Mouse (Mus musculus): ENCODE data around the gene Spcs1. TPM values are rescaled to one million over a fixed set of nuclear protein-coding genes. Genes with fewer than 3 reads are reported as not detected.

Spcs1 gene
- 255 and 262 TPM in 2 replicates for polyA plus RNA-seq (2016; fragmentation: Nextera tagmentation; extraction: Ambion mirVana)

GRCm38 (mm10) chr14:31001307-31002205 lies at the start of gene Spcs1, which contains the start of gene Glt8d1:
Spcs1 (minus strand) TSS chr14:31001672.
Glt8d1 (plus strand) TSS chr14:31001400.
- no peaks in the 10 kb centered on the region for H3K27me3 ChIP-seq (replicated peaks; ENCODE audit: low read depth, poor library complexity, severe bottlenecking)
- no peaks in the 10 kb centered on the region for H3K9me3 ChIP-seq
- peak within 1 kb of the TSS; percentile 97 for H3K4me3 ChIP-seq
- peak; percentile 88 for DNase-seq (ENCODE audit: low spot score)
- H3K4me1 ChIP-seq = peaks cover 19% of the 10 kb centered on the region
- peaks cover 28% of the 10 kb centered on the region for H3K36me3 ChIP-seq (replicated peaks)
- under 1% methylated on average over 84 of the region's 84 CpGs for WGBS
- peak within 1 kb of the TSS; percentile 97 for H3K27ac ChIP-seq (replicated peaks)

- no peak for DNase-seq (ENCODE audit: low spot score)
Measured at GRCm38 (mm10) chr14:31045817-31046216, 44.3 kb upstream of the Spcs1 start.

GRCm38 (mm10) chr14:31045296-31045695 lies 43.8 kb upstream of the Spcs1 start:
- peaks cover 100% of the 10 kb centered on the region for H3K36me3 ChIP-seq (replicated peaks)
- H3K4me3 ChIP-seq = no peak overlapping the region
- H3K27ac ChIP-seq (replicated peaks) = no peak overlapping the region
- H3K4me1 ChIP-seq = no peaks in the 10 kb centered on the region
- no peak for DNase-seq (ENCODE audit: low spot score)
- no peaks in the 10 kb centered on the region for H3K9me3 ChIP-seq
- H3K27me3 ChIP-seq (replicated peaks; ENCODE audit: low read depth, poor library complexity, severe bottlenecking) = no peaks in the 10 kb centered on the region
- WGBS = 93% methylated on average over 5 of the region's 5 CpGs

More at GRCm38 (mm10) chr14:31045817-31046216, 44.3 kb upstream of the Spcs1 start:
- H3K4me3 ChIP-seq = no peak overlapping the region
- H3K36me3 ChIP-seq (replicated peaks) = peaks cover 100% of the 10 kb centered on the region
- H3K27ac ChIP-seq (replicated peaks) = no peak overlapping the region
- H3K9me3 ChIP-seq = no peaks in the 10 kb centered on the region
- no peaks in the 10 kb centered on the region for H3K27me3 ChIP-seq (replicated peaks; ENCODE audit: low read depth, poor library complexity, severe bottlenecking)
- WGBS = 89% methylated on average over 1 of the region's 1 CpGs
- H3K4me1 ChIP-seq = no peaks in the 10 kb centered on the region

- H3K4me1 ChIP-seq = peaks cover 4% of the 10 kb centered on the region; the same call in 1 of the 2 replicates
- H3K27ac ChIP-seq (replicated peaks) = no peak overlapping the region
- H3K36me3 ChIP-seq (replicated peaks) = peaks cover 94% of the 10 kb centered on the region
- 80% methylated on average over 3 of the region's 3 CpGs for WGBS
- H3K4me3 ChIP-seq = no peak overlapping the region
- H3K9me3 ChIP-seq = no peaks in the 10 kb centered on the region
- H3K27me3 ChIP-seq (replicated peaks; ENCODE audit: low read depth, poor library complexity, severe bottlenecking) = no peaks in the 10 kb centered on the region
- DNase-seq (ENCODE audit: low spot score) = no peak
Measured at GRCm38 (mm10) chr14:31025785-31026184, 24.3 kb upstream of the Spcs1 start.

- H3K4me3 ChIP-seq = no peak overlapping the region
- no peak overlapping the region for H3K27ac ChIP-seq (replicated peaks)
- DNase-seq (ENCODE audit: low spot score) = no peak
- H3K27me3 ChIP-seq (replicated peaks; ENCODE audit: low read depth, poor library complexity, severe bottlenecking) = no peaks in the 10 kb centered on the region
- 72% methylated on average over 1 of the region's 1 CpGs for WGBS
- H3K36me3 ChIP-seq (replicated peaks) = peaks cover 65% of the 10 kb centered on the region
- H3K4me1 ChIP-seq = peaks cover 20% of the 10 kb centered on the region
- no peaks in the 10 kb centered on the region for H3K9me3 ChIP-seq
Measured at GRCm38 (mm10) chr14:31022579-31022978, 21.1 kb upstream of the Spcs1 start.

- peak; percentile 90 for DNase-seq (ENCODE audit: low spot score)
- Histone ChIP-seq H3K9me3 (no peaks in the 10 kb centered on the region), H3K27me3 (replicated peaks; ENCODE audit: low read depth, poor library complexity, severe bottlenecking) (no peaks in the 10 kb centered on the region), H3K36me3 (replicated peaks) (peaks cover 65% of the 10 kb centered on the region), H3K4me1 (peaks cover 33% of the 10 kb centered on the region), H3K27ac (replicated peaks) (peak overlapping the region; percentile 100), H3K4me3 (peak overlapping the region; percentile 89)
- 8% methylated on average over 56 of the region's 56 CpGs for WGBS
Measured at GRCm38 (mm10) chr14:31019331-31020205, 18.1 kb upstream of the Spcs1 start.

- peaks cover 65% of the 10 kb centered on the region for H3K36me3 ChIP-seq (replicated peaks)
Measured at GRCm38 (mm10) chr14:31018860-31019291, 17.4 kb upstream of the Spcs1 start, which contains the start of the genes Pbrm1 and Gnl3. Pbrm1 (plus strand) TSS chr14:31019138. Gnl3 (minus strand) TSS chr14:31019152.

GRCm38 (mm10) chr14:31017854-31018253 lies 16.4 kb upstream of the Spcs1 start:
- Histone ChIP-seq H3K27me3 (replicated peaks; ENCODE audit: low read depth, poor library complexity, severe bottlenecking) (no peaks in the 10 kb centered on the region), H3K27ac (replicated peaks) (peak overlapping the region; percentile 100), H3K9me3 (no peaks in the 10 kb centered on the region), H3K4me1 (peaks cover 33% of the 10 kb centered on the region), H3K36me3 (replicated peaks) (peaks cover 65% of the 10 kb centered on the region), H3K4me3 (peak overlapping the region; percentile 89)
- 0% methylated on average over 2 of the region's 2 CpGs for WGBS
- peak; percentile 49 for DNase-seq (ENCODE audit: low spot score)

More at GRCm38 (mm10) chr14:31018860-31019291, 17.4 kb upstream of the Spcs1 start, which contains the start of the genes Pbrm1 and Gnl3:
- DNase-seq (ENCODE audit: low spot score) = peak; percentile 98
- under 1% methylated on average over 53 of the region's 53 CpGs for WGBS
- no peaks in the 10 kb centered on the region for H3K9me3 ChIP-seq
- peaks cover 33% of the 10 kb centered on the region for H3K4me1 ChIP-seq
- no peaks in the 10 kb centered on the region for H3K27me3 ChIP-seq (replicated peaks; ENCODE audit: low read depth, poor library complexity, severe bottlenecking)
- H3K4me3 ChIP-seq = peak within 1 kb of the TSS; percentile 89
- H3K27ac ChIP-seq (replicated peaks) = peak within 1 kb of the TSS; percentile 100

GRCm38 (mm10) chr14:31016063-31016462 lies 14.6 kb upstream of the Spcs1 start:
- Histone ChIP-seq H3K4me3 (no peak overlapping the region), H3K4me1 (peaks cover 29% of the 10 kb centered on the region), H3K27ac (replicated peaks) (no peak overlapping the region), H3K36me3 (replicated peaks) (peaks cover 68% of the 10 kb centered on the region), H3K9me3 (no peaks in the 10 kb centered on the region), H3K27me3 (replicated peaks; ENCODE audit: low read depth, poor library complexity, severe bottlenecking) (no peaks in the 10 kb centered on the region)
- 86% methylated on average over 1 of the region's 1 CpGs for WGBS
- DNase-seq (ENCODE audit: low spot score) = no peak

GRCm38 (mm10) chr14:31013928-31014327 lies 12.5 kb upstream of the Spcs1 start:
- WGBS = 97% methylated on average over 2 of the region's 2 CpGs
- Histone ChIP-seq H3K36me3 (replicated peaks) (peaks cover 89% of the 10 kb centered on the region), H3K4me3 (no peak overlapping the region), H3K4me1 (peaks cover 20% of the 10 kb centered on the region), H3K27ac (replicated peaks) (no peak overlapping the region), H3K27me3 (replicated peaks; ENCODE audit: low read depth, poor library complexity, severe bottlenecking) (no peaks in the 10 kb centered on the region), H3K9me3 (no peaks in the 10 kb centered on the region)
- DNase-seq (ENCODE audit: low spot score) = no peak

GRCm38 (mm10) chr14:31011588-31011987 lies 10.1 kb upstream of the Spcs1 start:
- Histone ChIP-seq H3K27ac (replicated peaks) (no peak overlapping the region), H3K36me3 (replicated peaks) (peaks cover 96% of the 10 kb centered on the region), H3K9me3 (no peaks in the 10 kb centered on the region), H3K27me3 (replicated peaks; ENCODE audit: low read depth, poor library complexity, severe bottlenecking) (no peaks in the 10 kb centered on the region), H3K4me3 (no peak overlapping the region), H3K4me1 (peaks cover 3% of the 10 kb centered on the region; the same call in 1 of the 2 replicates)
- no peak for DNase-seq (ENCODE audit: low spot score)
- WGBS = 92% methylated on average over 3 of the region's 3 CpGs

- Histone ChIP-seq H3K9me3 (no peaks in the 10 kb centered on the region), H3K4me3 (no peak overlapping the region), H3K4me1 (peaks cover 9% of the 10 kb centered on the region), H3K36me3 (replicated peaks) (peaks cover 53% of the 10 kb centered on the region), H3K27me3 (replicated peaks; ENCODE audit: low read depth, poor library complexity, severe bottlenecking) (no peaks in the 10 kb centered on the region), H3K27ac (replicated peaks) (no peak overlapping the region)
- no peak for DNase-seq (ENCODE audit: low spot score)
- WGBS = 85% methylated on average over 5 of the region's 5 CpGs
Measured at GRCm38 (mm10) chr14:31006779-31007178, 5.3 kb upstream of the Spcs1 start.

All from embryonic facial prominence, embryonic 10.5 days (tissue).